Mouse (Mus musculus) ES-Bruce4 (cell line): ENCODE data around the gene Mob3a. TPM values are rescaled to one million over a fixed set of nuclear protein-coding genes. Genes with fewer than 3 reads are reported as not detected.
A peak's percentile ranks its signal among the peaks of the same experiment; 100 is the strongest.

Experiments
- H3K27ac ChIP-seq: 2 replicates; pipeline ENCODE4 v1.5.1; 2012; ENCODE audit warnings: low read length, inconsistent platforms; ENCODE audit not compliant: insufficient read depth
- H3K27me3 ChIP-seq: 2 replicates; pipeline ENCODE4 v1.6.1; 2012; ENCODE audit warnings: mild to moderate bottlenecking, low read length, inconsistent platforms; ENCODE audit not compliant: control insufficient read depth, poor library complexity, insufficient read depth, severe bottlenecking
- H3K36me3 ChIP-seq: 2 replicates; pipeline ENCODE4 v1.6.1; 2012; ENCODE audit warnings: inconsistent platforms, mild to moderate bottlenecking, low read length, moderate library complexity; ENCODE audit not compliant: control insufficient read depth, poor library complexity, insufficient read depth, severe bottlenecking
- H3K4me1 ChIP-seq: one replicate; pipeline ENCODE4 v1.8.1; 2011; ENCODE audit warnings: low read length; ENCODE audit not compliant: control insufficient read depth, insufficient read depth
- H3K4me3 ChIP-seq: 2 replicates; pipeline ENCODE4 v1.5.1; 2011; ENCODE audit warnings: low read depth, mild to moderate bottlenecking, low read length
- H3K9ac ChIP-seq: 2 replicates; pipeline ENCODE4 v1.6.1; 2012; ENCODE audit warnings: low read depth, mild to moderate bottlenecking, inconsistent platforms; ENCODE audit not compliant: poor library complexity, severe bottlenecking
- H3K9me3 ChIP-seq: replicated peaks from 2 replicates; pipeline ENCODE4 v1.6.1; 2012; ENCODE audit warnings: mild to moderate bottlenecking, low read length, inconsistent platforms; ENCODE audit not compliant: control insufficient read depth, poor library complexity, insufficient read depth, severe bottlenecking
- CTCF ChIP-seq: IDR thresholded peaks from one replicate; pipeline ENCODE4 v1.8.1; 2011; ENCODE audit warnings: low read depth, low read length
- EP300 ChIP-seq: IDR thresholded peaks from 2 replicates; pipeline ENCODE4 v1.6.1; 2011; ENCODE audit warnings: low read depth, low read length; ENCODE audit not compliant: insufficient read depth
- POLR2A ChIP-seq: IDR thresholded peaks from one replicate; pipeline ENCODE4 v1.8.1; 2011; ENCODE audit warnings: low read length; ENCODE audit not compliant: insufficient read depth
- polyA plus RNA-seq: library from polyadenylated mRNA; stranded (reverse); fragments of >200 nt; gene quantifications from 2 replicates; pipeline ENCODE4 v1.2.4, GENCODE M21; 2011; ENCODE audit warnings: low read depth; ENCODE audit not compliant: missing spikeins, insufficient read depth, insufficient read length

The Mob3a gene
- polyA plus RNA-seq, 1 experiment = 19.8 TPM

DNA sequence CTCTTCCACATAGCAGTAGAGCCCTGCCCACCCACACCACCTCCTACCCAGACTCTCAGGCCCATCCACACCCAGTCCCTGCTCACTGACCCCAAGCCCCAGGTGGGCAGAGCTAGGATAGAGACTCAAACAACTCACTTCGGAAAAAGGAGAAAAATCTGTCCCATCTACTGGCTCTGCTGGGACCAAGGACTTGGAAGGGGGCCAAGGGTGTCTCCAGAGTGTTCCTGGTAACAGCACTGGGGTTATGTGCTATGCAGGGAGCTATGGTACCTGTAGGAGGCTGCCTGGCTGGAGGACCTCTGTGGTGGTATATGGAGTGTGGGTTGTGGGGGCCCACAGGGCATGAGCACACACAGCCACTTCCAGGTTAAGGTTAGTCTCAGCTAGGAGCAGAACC, 15.5 kb upstream of the Mob3a start:
- no peaks in the 10 kb centered on the region for H3K9me3 ChIP-seq
- H3K9ac ChIP-seq = no peak overlapping the region
- no peak overlapping the region for H3K27ac ChIP-seq
- H3K4me3 ChIP-seq = no peak overlapping the region
- H3K4me1 ChIP-seq = no peaks in the 10 kb centered on the region
- no peaks in the 10 kb centered on the region for H3K27me3 ChIP-seq
- peaks cover 34% of the 10 kb centered on the region for H3K36me3 ChIP-seq
- TF ChIP-seq EP300 (no peak), POLR2A (no peak), CTCF (no peak)

DNA sequence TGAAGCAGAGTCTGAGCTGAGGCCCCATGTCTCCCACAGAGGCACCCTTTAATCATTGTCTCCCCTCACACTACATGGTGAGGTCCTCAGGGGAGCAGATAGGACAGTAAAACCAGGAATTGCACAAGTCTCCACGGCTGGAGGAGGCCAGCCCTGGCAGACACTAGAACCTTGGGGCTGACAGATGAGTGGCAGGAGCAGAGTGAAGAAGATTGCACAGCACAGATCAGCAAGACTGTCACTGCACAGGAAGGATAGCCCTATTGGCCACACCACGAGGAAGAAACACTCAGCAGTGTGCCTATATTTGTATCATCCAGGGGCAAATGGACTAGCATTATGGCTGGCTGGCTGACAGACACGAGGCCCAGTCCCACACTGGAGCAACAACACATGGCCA, 9.1 kb upstream of the Mob3a start:
- Histone ChIP-seq H3K9ac (no peak overlapping the region), H3K27ac (no peak overlapping the region), H3K9me3 (no peaks in the 10 kb centered on the region), H3K36me3 (peaks cover 31% of the 10 kb centered on the region), H3K27me3 (no peaks in the 10 kb centered on the region), H3K4me3 (no peak overlapping the region), H3K4me1 (no peaks in the 10 kb centered on the region)
- TF ChIP-seq CTCF = no peak

DNA sequence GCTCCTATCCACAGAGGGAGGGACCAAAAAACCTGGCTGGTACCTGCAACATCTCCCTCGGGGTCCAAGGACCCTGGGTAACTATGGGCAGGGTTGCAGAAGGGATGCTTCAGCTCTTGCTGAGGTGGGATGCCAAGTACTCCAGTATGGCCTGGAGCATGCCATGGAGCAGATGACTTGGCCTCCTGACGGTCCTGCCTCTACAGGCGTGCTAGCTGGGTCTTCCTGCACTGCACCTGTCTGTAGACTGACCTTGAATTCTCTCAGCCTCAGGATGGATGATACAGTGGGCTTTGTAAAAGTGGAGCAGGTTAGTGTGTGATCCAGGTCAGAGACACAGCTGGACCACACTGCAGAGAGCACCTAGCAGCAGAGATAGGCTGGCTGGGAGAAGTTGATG, 3.7 kb upstream of the Mob3a start:
- H3K4me1 ChIP-seq = no peaks in the 10 kb centered on the region
- H3K9me3 ChIP-seq = no peaks in the 10 kb centered on the region
- no peak overlapping the region for H3K9ac ChIP-seq
- peaks cover 10% of the 10 kb centered on the region for H3K36me3 ChIP-seq
- no peak for TF ChIP-seq POLR2A
- TF ChIP-seq CTCF = no peak
- no peaks in the 10 kb centered on the region for H3K27me3 ChIP-seq
- H3K4me3 ChIP-seq = no peak overlapping the region
- H3K27ac ChIP-seq = no peak overlapping the region

DNA sequence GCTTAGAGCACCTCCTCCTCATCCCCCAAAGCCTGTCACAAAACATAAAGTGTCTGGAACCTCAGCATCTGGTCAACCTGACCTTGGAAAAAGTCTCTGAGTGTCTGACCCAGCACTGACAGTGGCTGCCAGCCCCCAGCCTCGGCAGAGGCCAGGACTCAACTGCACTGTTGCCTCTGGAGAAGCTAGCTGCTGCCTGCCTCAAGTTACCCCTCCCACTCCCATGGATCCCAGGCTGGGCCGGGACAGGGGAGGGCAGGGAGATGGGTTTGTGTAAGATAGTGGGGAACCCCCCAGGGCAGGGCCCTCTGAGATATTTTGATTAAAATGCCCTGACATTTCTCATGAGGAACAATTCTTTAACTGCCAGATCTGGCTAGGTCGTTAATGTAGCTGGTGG, 3.3 kb upstream of the Mob3a start:
- H3K9ac ChIP-seq = no peak overlapping the region
- H3K36me3 ChIP-seq = peaks cover 9% of the 10 kb centered on the region
- no peak overlapping the region for H3K27ac ChIP-seq
- no peaks in the 10 kb centered on the region for H3K4me1 ChIP-seq
- H3K27me3 ChIP-seq = no peaks in the 10 kb centered on the region
- no peaks in the 10 kb centered on the region for H3K9me3 ChIP-seq
- H3K4me3 ChIP-seq = no peak overlapping the region
- TF ChIP-seq EP300 (no peak), POLR2A (no peak), CTCF (no peak)

DNA sequence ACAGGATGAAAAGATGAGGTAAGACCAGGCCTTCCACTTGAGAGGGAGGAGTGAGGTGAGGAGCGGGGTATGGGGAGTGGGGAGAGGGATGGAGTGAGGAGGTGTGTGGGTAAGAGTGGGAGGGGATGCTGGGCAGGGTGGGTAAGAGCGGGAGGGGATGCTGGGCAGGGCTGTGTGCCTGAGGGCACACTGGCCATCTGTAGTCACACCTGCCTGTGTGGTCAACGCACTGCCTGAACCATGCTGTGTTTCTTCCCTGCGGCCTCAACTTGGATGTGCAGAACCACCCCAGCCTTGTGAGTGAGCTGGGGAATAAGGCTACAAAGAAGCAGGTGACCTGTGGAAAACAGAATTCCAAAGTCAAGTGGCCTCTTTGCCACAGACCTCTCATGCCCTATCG, 2.6 kb upstream of the Mob3a start:
- H3K36me3 ChIP-seq = peaks cover 7% of the 10 kb centered on the region
- no peak overlapping the region for H3K9ac ChIP-seq
- H3K4me3 ChIP-seq = no peak overlapping the region
- H3K27ac ChIP-seq = no peak overlapping the region
- no peaks in the 10 kb centered on the region for H3K4me1 ChIP-seq
- no peaks in the 10 kb centered on the region for H3K27me3 ChIP-seq
- no peaks in the 10 kb centered on the region for H3K9me3 ChIP-seq
- no peak for TF ChIP-seq EP300
- TF ChIP-seq CTCF = no peak
- no peak for TF ChIP-seq POLR2A

DNA sequence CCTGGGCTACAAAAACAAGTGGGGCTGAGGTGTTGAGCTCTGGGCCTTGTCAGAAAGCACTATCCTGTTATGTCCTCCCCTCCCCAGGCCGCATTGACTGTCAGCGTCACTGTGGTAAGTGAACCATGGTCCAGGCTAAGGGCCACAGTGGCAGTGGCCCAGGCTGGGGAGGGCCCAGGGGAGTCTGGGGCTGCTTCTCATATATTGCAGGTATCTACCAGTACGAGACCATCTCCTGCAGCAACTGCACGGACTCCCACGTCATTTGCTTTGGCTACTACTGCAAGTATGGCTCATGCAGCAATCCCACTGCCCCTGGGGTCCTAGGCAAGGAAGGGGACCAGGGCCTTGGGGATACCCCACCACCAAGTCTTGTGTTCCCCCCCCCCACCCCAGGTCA, 1.9 kb upstream of the Mob3a start:
- Histone ChIP-seq H3K9ac (no peak overlapping the region), H3K4me1 (no peaks in the 10 kb centered on the region), H3K9me3 (no peaks in the 10 kb centered on the region), H3K4me3 (peak overlapping the region; percentile 5; the same call in 1 of the 2 replicates), H3K27me3 (no peaks in the 10 kb centered on the region), H3K27ac (no peak overlapping the region), H3K36me3 (peaks cover under 1% of the 10 kb centered on the region; the same call in 1 of the 2 replicates)
- TF ChIP-seq CTCF = no peak
- no peak for TF ChIP-seq EP300
- TF ChIP-seq POLR2A = no peak
